Comparison of ENCODE assay signal across 17 mouse cellular contexts in the genomic region with DNA sequence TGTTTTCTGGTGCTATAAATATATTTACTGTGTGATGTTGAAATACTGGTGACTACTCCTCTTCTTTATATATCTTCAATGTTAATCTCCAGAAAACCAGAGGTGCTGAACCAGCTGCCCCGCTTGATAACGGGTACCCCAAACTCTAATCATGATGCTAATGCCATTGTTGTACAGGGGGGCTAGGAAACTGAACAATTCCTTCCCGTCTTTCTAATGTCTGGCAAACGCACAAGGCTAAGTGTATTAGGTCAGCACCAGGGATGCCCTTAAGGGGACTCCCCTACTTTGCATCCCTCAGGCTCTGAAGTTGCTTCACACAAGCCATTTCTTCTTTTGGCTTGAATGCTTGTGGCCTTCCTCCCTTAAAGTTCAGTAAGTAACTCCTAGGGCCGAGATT. TPM values are rescaled to one million over a fixed set of nuclear protein-coding genes. Genes with fewer than 3 reads are reported as not detected.
DNase-seq lines count a peak whose midpoint lies in the region; ATAC-seq and TF ChIP-seq lines count a peak whose summit lies in the region.
"Had no signal": no experiment of that assay in that cellular context is flagged by ENCODE, and none has a peak within 500 bp of the region (broad histone marks: within the 10 kb centered on the region; RNA-seq: fewer than 3 reads in every experiment).

No protein-coding gene starts in this region.

- 70% methylated on average over 5 of the region's 5 CpGs for WGBS in heart, embryonic 11.5 days (ENCODE audit: insufficient replicate concordance)
- 87% methylated on average over 5 of the region's 5 CpGs for WGBS in forebrain, embryonic 12.5 days

- TF ChIP-seq POLR2A in CH12.LX (IDR thresholded peaks at IDR 0.05; ENCODE audit: low read depth, low read length) = no peak

- no peaks in the 10 kb centered on the region for H3K9me3 ChIP-seq in heart, embryonic 11.5 days (replicated peaks; ENCODE audit: control insufficient read depth, low read length)
- H3K9me3 ChIP-seq in CH12.LX (replicated peaks; ENCODE audit: low read length) = no peaks in the 10 kb centered on the region
- H3K9me3 ChIP-seq in erythroblast, embryonic 14.5 days (ENCODE audit: control insufficient read depth, low read length) = no peaks in the 10 kb centered on the region
- H3K9me3 ChIP-seq in forebrain, embryonic 12.5 days = no peaks in the 10 kb centered on the region
- H3K9me3 ChIP-seq: limb, embryonic 15.5 days had no signal

- in situ Hi-C loops in CH12.LX (cut with MboI; ENCODE audit: low pct_ligation_motif_present, low pct_unique_long_range_greater_than_20kb, low sequenced_read_pairs) = no loop called here

- no peak overlapping the region for H3K4me2 ChIP-seq in heart, embryonic 11.5 days
- H3K4me2 ChIP-seq in CH12.LX (ENCODE audit: insufficient read depth, low read depth, poor library complexity, severe bottlenecking) = no peak overlapping the region
- no peak overlapping the region for H3K4me2 ChIP-seq in forebrain, embryonic 12.5 days
- H3K4me2 ChIP-seq: limb, embryonic 15.5 days had no signal

- H3K36me3 ChIP-seq in heart, embryonic 11.5 days (ENCODE audit: control insufficient read depth, insufficient read depth, low read length) = no peaks in the 10 kb centered on the region
- H3K36me3 ChIP-seq in CH12.LX (replicated peaks in 1 of 2; ENCODE audit: control insufficient read depth in 1 of 2, insufficient read depth in 1 of 2, low read length in 1 of 2) = no peaks in the 10 kb centered on the region
- peaks cover 17% of the 10 kb centered on the region for H3K36me3 ChIP-seq in erythroblast, embryonic 14.5 days (ENCODE audit: control insufficient read depth)
- peaks cover 15% of the 10 kb centered on the region for H3K36me3 ChIP-seq in forebrain, embryonic 12.5 days (replicated peaks)
- H3K36me3 ChIP-seq: limb, embryonic 15.5 days had no signal

- H3K4me3 ChIP-seq in heart, embryonic 11.5 days (ENCODE audit: low read depth, low read length) = no peak overlapping the region
- no peak overlapping the region for H3K4me3 ChIP-seq in CH12.LX (replicated peaks in 1 of 3; ENCODE audit: low read depth in 2 of 3, low read length in 2 of 3, poor library complexity in 1 of 3)
- H3K4me3 ChIP-seq in erythroblast, embryonic 14.5 days (replicated peaks) = peak overlapping the region; percentile 39
- no peak overlapping the region for H3K4me3 ChIP-seq in forebrain, embryonic 12.5 days (replicated peaks)
- H3K4me3 ChIP-seq: limb, embryonic 15.5 days had no signal

- no peaks in the 10 kb centered on the region for H3K79me2 ChIP-seq in CH12.LX (replicated peaks; ENCODE audit: control insufficient read depth, extremely low read depth, insufficient read depth, poor library complexity, severe bottlenecking)

- TF ChIP-seq RAD21 in CH12.LX (IDR thresholded peaks at IDR 0.05; ENCODE audit: low read depth, low read length) = no peak

- DNase-seq in heart, adult 18-20 months = no peak
- peak; percentile 54 for DNase-seq in CH12.LX (ENCODE audit: extremely low read depth)
- no peak for DNase-seq in right cerebral cortex, postnatal 36 days (ENCODE audit: low spot score in 2 of 2)
- no peak for DNase-seq in right cerebral cortex, postnatal 4 days
- DNase-seq: cerebellum, adult 18-20 months; gastrocnemius, postnatal 25 days; heart, postnatal 14 days; kidney, adult 2 months; thymus, adult 2 months had no signal

- no peaks in the 10 kb centered on the region; the same call in 1 of the 2 replicates for H3K4me1 ChIP-seq in heart, embryonic 11.5 days (ENCODE audit: control insufficient read depth, insufficient read depth, low read length)
- peaks cover 4 to 16% of the 10 kb centered on the region in 2 experiments; a peak in 3 of 4 replicates for H3K4me1 ChIP-seq in CH12.LX (ENCODE audit: control insufficient read depth in 1 of 2, insufficient read depth in 2 of 2)
- H3K4me1 ChIP-seq in erythroblast, embryonic 14.5 days (ENCODE audit: control insufficient read depth) = peaks cover 64% of the 10 kb centered on the region
- no peaks in the 10 kb centered on the region for H3K4me1 ChIP-seq in forebrain, embryonic 12.5 days
- H3K4me1 ChIP-seq: limb, embryonic 15.5 days had no signal

- no peak for ATAC-seq in heart, embryonic 11.5 days (replicated peaks; ENCODE audit: insufficient number of reproducible peaks, low FRiP score, low TSS enrichment)
- peak; percentile 35 for ATAC-seq in megakaryocyte, adult 5-6 weeks (ENCODE audit: poor library complexity, severe bottlenecking)
- no peak for ATAC-seq in forebrain, embryonic 12.5 days (ENCODE audit: low FRiP score)
- ATAC-seq: hindbrain, embryonic 16.5 days; midbrain, embryonic 16.5 days had no signal

- H3K27me3 ChIP-seq in heart, embryonic 11.5 days (ENCODE audit: control insufficient read depth, insufficient read depth, low read length) = no peaks in the 10 kb centered on the region
- peaks cover 1% of the 10 kb centered on the region for H3K27me3 ChIP-seq in CH12.LX (replicated peaks)
- H3K27me3 ChIP-seq in erythroblast, embryonic 14.5 days (ENCODE audit: control insufficient read depth) = no peaks in the 10 kb centered on the region
- no peaks in the 10 kb centered on the region for H3K27me3 ChIP-seq in forebrain, embryonic 12.5 days
- H3K27me3 ChIP-seq: limb, embryonic 15.5 days had no signal

- dilution Hi-C loops in CH12.LX (cut with MboI; ENCODE audit: extremely low pct_ligation_motif_present, extremely low pct_unique_long_range_greater_than_20kb, low sequenced_read_pairs) = no loop called here

- peak overlapping the region; percentile 25; the same call in 1 of the 2 replicates for H3K27ac ChIP-seq in heart, embryonic 11.5 days (ENCODE audit: low read depth, low read length)
- no peak overlapping the region for H3K27ac ChIP-seq in CH12.LX (ENCODE audit: insufficient read depth, low read depth)
- no peak overlapping the region for H3K27ac ChIP-seq in forebrain, embryonic 12.5 days
- H3K27ac ChIP-seq: limb, embryonic 15.5 days; macrophage had no signal

- no peak overlapping the region for H3K9ac ChIP-seq in heart, embryonic 11.5 days (ENCODE audit: low read depth, low read length)
- no peak overlapping the region for H3K9ac ChIP-seq in CH12.LX (ENCODE audit: insufficient read depth, low read depth)
- H3K9ac ChIP-seq in forebrain, embryonic 12.5 days = no peak overlapping the region
- H3K9ac ChIP-seq: limb, embryonic 15.5 days had no signal

- TF ChIP-seq EP300 in CH12.LX (IDR thresholded peaks at IDR 0.05; ENCODE audit: low read length) = peak; percentile 48

- TF ChIP-seq CTCF in CH12.LX (conservative IDR thresholded peaks at IDR 0.05 in 1 of 2, IDR thresholded peaks at IDR 0.05 in 1 of 2; ENCODE audit: low read depth in 2 of 2, low read length in 2 of 2) = no peak

TF ChIP-seq in CH12.LX, 34 proteins besides CTCF, POLR2A, EP300 and RAD21:
- no peak for TF ChIP-seq ETS1 (conservative IDR thresholded peaks at IDR 0.05; ENCODE audit: low read depth, low read length)
- no peak for TF ChIP-seq MXI1 (IDR thresholded peaks at IDR 0.05; ENCODE audit: low read depth, low read length)
- no peak for TF ChIP-seq RCOR1 (conservative IDR thresholded peaks at IDR 0.05; ENCODE audit: low read depth, low read length)

RNA-seq across cellular contexts. Expression of a gene that starts 17.6 kb away (rescaled TPM):
- 4.0 and 4.1 TPM in 2 replicates for polyA plus RNA-seq in heart, embryonic 11.5 days (2014; fragmentation: Nextera tagmentation; extraction: Ambion mirVana)
- under 1 TPM; 0.15 to 0.20 TPM for total RNA-seq in heart, adult 18-20 months (2021)
- total RNA-seq in CH12.LX (2012; rRNA removed) (not detected in 2 replicates), CH12.LX (2014; rRNA removed) (0.08 TPM in 1 of 2 replicates, not detected in the other)
- polyA plus RNA-seq in CH12.LX (2012; ENCODE audit: insufficient read length, low read depth) = not detected in 2 replicates
- polyA plus RNA-seq in erythroblast, embryonic 14.5 days (2012) = not detected in 2 replicates
- 0.89 and 1.9 TPM in 2 replicates for total RNA-seq in megakaryocyte, adult 5-6 weeks (2015)
- total RNA-seq in megakaryocyte, adult 5-6 weeks (2017) = 0.51 and 0.57 TPM in 2 replicates
- polyA plus RNA-seq in forebrain, embryonic 12.5 days (2016; fragmentation: Nextera tagmentation; extraction: Ambion mirVana) = 0.76 and 0.79 TPM in 2 replicates
- total RNA-seq: gastrocnemius, postnatal 25 days had no signal
